Mouse (Mus musculus): Measurements from ENCODE around the gene Pde4c. TPM values are rescaled to one million over a fixed set of nuclear protein-coding genes. Genes with fewer than 3 reads are reported as not detected.

The Pde4c gene
- polyA plus RNA-seq, 1 experiment from 2014 or later = 0.64 TPM

DNA sequence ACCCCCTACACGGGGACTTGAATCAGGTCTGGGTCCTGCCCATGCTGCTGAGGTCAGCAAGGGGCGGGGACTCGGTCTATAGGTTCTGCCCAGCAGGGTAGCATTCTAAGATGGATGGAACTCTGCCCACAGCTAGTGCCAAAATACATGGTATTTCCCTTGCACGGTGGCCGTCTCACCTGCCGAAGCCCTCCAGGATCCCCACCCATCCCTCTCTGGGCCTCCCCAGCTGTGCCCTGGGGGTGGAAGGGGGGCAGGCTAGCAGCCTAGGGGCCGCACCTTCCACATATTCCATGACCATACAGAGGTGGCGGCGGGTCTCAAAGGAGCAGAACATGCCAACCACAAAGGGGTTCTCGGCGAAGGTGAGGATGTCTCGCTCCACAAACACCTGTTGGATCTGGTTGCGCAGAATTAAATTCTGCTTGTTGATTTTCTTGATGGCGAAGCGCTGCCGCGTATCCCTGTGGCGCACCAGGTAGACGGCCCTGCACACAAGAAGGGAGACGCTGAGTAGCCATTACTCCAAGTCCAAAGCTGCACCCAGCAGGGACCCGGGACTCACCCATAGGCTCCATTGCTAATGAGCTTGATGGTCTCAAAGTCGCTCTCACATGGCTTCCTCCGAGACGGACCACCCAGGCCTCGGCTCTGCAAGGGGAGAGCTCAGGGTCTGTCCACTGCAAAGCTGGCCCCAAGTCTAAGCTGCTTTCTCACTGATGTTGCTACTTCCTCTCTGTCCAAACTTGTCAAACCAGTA is 63.0 kb downstream of the Pde4c start:
- 88% methylated on average over 25 of the region's 25 CpGs for WGBS
- H3K9me3 ChIP-seq (ENCODE audit: control insufficient read depth, low read length) = no peaks in the 10 kb centered on the region
- H3K27me3 ChIP-seq (replicated peaks; ENCODE audit: control insufficient read depth, insufficient read depth, low read length) = no peaks in the 10 kb centered on the region
- no peak overlapping the region for H3K27ac ChIP-seq (ENCODE audit: low read length)
- no peak overlapping the region for H3K9ac ChIP-seq (ENCODE audit: low read depth, low read length)
- no peak for ATAC-seq
- peaks cover 30% of the 10 kb centered on the region for H3K36me3 ChIP-seq (ENCODE audit: control insufficient read depth, insufficient read depth, low read length)
- H3K4me2 ChIP-seq (ENCODE audit: low read depth, low read length) = no peak overlapping the region
- H3K4me3 ChIP-seq (ENCODE audit: low read length) = no peak overlapping the region
- peaks cover 25% of the 10 kb centered on the region for H3K4me1 ChIP-seq (ENCODE audit: control insufficient read depth, insufficient read depth, low read length)

DNA sequence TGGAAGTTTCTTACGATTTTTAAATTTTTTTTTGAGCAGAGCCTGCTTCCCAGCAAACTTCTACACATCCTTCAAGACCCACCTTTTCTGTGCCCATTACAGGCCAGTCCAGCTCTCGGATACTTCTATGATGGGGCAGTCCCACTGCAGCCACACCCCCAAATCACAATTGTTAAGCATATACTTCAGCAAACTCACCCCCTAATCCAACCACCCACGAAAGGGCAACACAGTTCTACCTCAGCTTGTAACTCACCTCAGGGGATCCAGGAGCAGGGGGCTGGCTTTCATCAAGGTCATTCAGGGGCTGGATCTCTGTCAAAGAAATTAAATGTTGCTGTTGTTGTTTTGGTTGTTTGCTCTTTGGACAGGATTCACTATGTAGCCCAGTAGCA is 63.5 kb downstream of the Pde4c start:
- ATAC-seq = no peak
- Histone ChIP-seq H3K9ac (ENCODE audit: low read depth, low read length) (no peak overlapping the region), H3K4me3 (ENCODE audit: low read length) (no peak overlapping the region)

DNA sequence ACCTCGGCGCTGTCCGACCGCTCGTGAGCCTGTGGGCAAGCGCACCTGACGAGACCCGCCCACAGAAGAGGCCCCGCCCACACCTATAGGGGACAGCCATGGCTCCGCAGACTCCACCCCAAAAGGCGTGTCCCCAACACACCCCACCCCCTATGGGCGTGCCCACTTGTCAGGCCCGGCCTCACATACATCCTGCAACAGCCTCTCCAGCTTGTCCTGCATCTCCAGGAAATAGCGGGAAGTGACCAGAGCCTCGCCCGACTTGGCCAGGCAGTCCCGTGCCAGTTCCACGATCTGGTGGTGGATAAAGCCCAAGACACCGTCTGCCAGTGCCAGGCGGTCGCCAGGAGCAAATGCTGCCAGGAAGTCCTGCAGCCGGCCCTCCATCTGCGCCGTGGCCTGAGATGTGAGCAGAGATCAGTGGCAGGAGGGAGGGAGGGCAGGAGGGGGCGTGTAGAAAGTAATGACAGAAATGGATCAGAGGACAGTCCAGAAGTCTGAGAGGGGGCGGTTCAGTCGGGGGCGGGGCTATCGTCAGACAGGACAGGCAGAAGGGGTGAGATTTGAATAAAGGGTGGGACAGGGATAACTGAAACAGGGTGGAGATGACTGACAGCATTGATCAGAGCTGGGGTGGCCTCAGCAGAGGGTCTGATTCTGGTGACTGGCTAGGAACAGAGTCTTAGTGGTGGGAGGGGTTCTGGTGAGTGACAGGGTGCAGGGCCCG is 64.6 kb downstream of the Pde4c start:
- Histone ChIP-seq H3K27ac (ENCODE audit: low read length) (no peak overlapping the region), H3K27me3 (replicated peaks; ENCODE audit: control insufficient read depth, insufficient read depth, low read length) (no peaks in the 10 kb centered on the region), H3K4me1 (ENCODE audit: control insufficient read depth, insufficient read depth, low read length) (peaks cover 36% of the 10 kb centered on the region), H3K4me2 (ENCODE audit: low read depth, low read length) (peak overlapping the region; percentile 39), H3K9ac (ENCODE audit: low read depth, low read length) (0 out of 2 replicates have a peak overlapping the region, but pooled peaks have one; percentile 14), H3K9me3 (ENCODE audit: control insufficient read depth, low read length) (no peaks in the 10 kb centered on the region), H3K4me3 (ENCODE audit: low read length) (peak overlapping the region; percentile 31), H3K36me3 (ENCODE audit: control insufficient read depth, insufficient read depth, low read length) (peaks cover 28% of the 10 kb centered on the region)
- 29% methylated on average over 30 of the region's 30 CpGs for WGBS
- peak; percentile 21 for ATAC-seq

More for the DNA sequence above, 63.5 kb downstream of the Pde4c start:
- Histone ChIP-seq H3K36me3 (ENCODE audit: control insufficient read depth, insufficient read depth, low read length) (peaks cover 29% of the 10 kb centered on the region), H3K9me3 (ENCODE audit: control insufficient read depth, low read length) (no peaks in the 10 kb centered on the region), H3K4me2 (ENCODE audit: low read depth, low read length) (no peak overlapping the region; the same call in 1 of the 2 replicates), H3K4me1 (ENCODE audit: control insufficient read depth, insufficient read depth, low read length) (peaks cover 30% of the 10 kb centered on the region), H3K27ac (ENCODE audit: low read length) (no peak overlapping the region), H3K27me3 (replicated peaks; ENCODE audit: control insufficient read depth, insufficient read depth, low read length) (no peaks in the 10 kb centered on the region)
- 87% methylated on average over 3 of the region's 3 CpGs for WGBS

DNA sequence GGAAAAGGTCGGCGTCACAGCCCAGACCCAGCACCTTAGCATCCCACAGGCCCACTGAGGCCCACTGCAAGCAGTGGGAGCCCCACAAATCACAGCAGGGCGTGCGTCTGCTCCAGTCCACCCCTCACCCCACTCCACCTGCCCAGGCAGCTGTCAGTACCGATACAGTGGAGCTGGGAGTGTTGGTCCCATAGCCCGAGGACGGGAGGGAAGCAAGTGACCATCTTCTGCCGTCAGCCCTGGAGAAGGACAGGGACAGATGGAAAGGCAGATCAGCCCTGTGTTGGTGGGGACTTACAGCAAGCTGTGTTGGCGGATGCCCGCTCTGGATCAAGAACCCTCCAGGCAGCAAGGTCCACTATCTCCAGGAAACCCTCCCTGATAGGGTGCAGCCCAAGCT is 65.5 kb downstream of the Pde4c start:
- 86% methylated on average over 10 of the region's 10 CpGs for WGBS
- H3K9ac ChIP-seq (ENCODE audit: low read depth, low read length) = 0 out of 2 replicates have a peak overlapping the region, but pooled peaks have one; percentile 19
- no peak overlapping the region for H3K4me3 ChIP-seq (ENCODE audit: low read length)
- H3K4me2 ChIP-seq (ENCODE audit: low read depth, low read length) = no peak overlapping the region
- no peak overlapping the region for H3K27ac ChIP-seq (ENCODE audit: low read length)
- peaks cover 23% of the 10 kb centered on the region for H3K36me3 ChIP-seq (ENCODE audit: control insufficient read depth, insufficient read depth, low read length)
- peaks cover 44% of the 10 kb centered on the region for H3K4me1 ChIP-seq (ENCODE audit: control insufficient read depth, insufficient read depth, low read length)
- no peaks in the 10 kb centered on the region for H3K27me3 ChIP-seq (replicated peaks; ENCODE audit: control insufficient read depth, insufficient read depth, low read length)
- ATAC-seq = no peak
- no peaks in the 10 kb centered on the region for H3K9me3 ChIP-seq (ENCODE audit: control insufficient read depth, low read length)

DNA sequence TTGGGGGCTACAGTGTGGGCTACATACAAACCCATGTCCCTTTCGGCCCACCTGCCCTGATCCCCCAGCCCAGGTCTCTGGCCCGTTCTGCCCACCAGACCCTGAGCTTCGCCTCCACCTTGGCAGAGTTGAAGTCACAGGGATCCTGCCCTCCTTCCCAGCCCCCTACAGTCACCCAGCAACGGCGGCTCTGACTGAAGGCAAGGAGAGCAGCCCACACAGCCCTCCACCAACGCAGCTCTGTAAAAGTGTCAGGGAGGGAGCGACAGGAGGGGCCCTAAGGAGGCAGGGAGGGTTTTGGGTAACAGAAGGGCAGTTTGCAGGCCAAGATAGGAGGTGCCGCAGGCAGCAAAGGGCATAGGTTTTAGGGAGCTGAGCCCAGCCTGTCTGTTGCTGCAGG is 67.3 kb downstream of the Pde4c start:
- WGBS = 53% methylated on average over 8 of the region's 8 CpGs
- Histone ChIP-seq H3K4me2 (ENCODE audit: low read depth, low read length) (peak overlapping the region; percentile 75), H3K27ac (ENCODE audit: low read length) (peak overlapping the region; percentile 4; the same call in 1 of the 2 replicates), H3K27me3 (replicated peaks; ENCODE audit: control insufficient read depth, insufficient read depth, low read length) (no peaks in the 10 kb centered on the region), H3K9me3 (ENCODE audit: control insufficient read depth, low read length) (no peaks in the 10 kb centered on the region), H3K36me3 (ENCODE audit: control insufficient read depth, insufficient read depth, low read length) (peaks cover 14% of the 10 kb centered on the region), H3K9ac (ENCODE audit: low read depth, low read length) (peak overlapping the region; percentile 91), H3K4me1 (ENCODE audit: control insufficient read depth, insufficient read depth, low read length) (peaks cover 55% of the 10 kb centered on the region), H3K4me3 (ENCODE audit: low read length) (0 out of 2 replicates have a peak overlapping the region, but pooled peaks have one; percentile 11)
- no peak for ATAC-seq

DNA sequence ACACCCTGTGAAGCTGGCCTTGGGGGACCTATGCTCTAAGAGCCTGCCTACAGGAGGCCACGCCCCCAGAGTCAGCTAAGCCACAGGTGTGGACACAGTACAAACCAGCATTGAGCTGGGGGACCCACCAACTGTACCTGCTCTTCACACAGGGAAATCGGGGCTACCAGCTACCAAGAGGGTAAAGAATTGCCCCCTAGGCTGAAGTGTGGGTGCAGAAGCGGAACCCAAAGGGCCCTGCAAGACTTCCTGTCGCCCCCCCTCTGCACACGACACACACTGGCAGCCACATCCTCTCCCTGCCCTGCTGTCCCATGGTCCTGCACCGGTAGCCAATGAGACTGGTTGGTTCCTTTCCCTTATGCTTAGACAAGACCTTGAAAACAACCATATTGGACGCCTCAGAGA is 67.8 kb downstream of the Pde4c start:
- ATAC-seq = no peak
- H3K9ac ChIP-seq (ENCODE audit: low read depth, low read length) = peak overlapping the region; percentile 91
- H3K4me1 ChIP-seq (ENCODE audit: control insufficient read depth, insufficient read depth, low read length) = peaks cover 55% of the 10 kb centered on the region
- H3K9me3 ChIP-seq (ENCODE audit: control insufficient read depth, low read length) = no peaks in the 10 kb centered on the region
- WGBS = 56% methylated on average over 7 of the region's 7 CpGs
- peak overlapping the region; percentile 49 for H3K27ac ChIP-seq (ENCODE audit: low read length)
- H3K36me3 ChIP-seq (ENCODE audit: control insufficient read depth, insufficient read depth, low read length) = peaks cover 10% of the 10 kb centered on the region
- peak overlapping the region; percentile 75 for H3K4me2 ChIP-seq (ENCODE audit: low read depth, low read length)
- no peaks in the 10 kb centered on the region for H3K27me3 ChIP-seq (replicated peaks; ENCODE audit: control insufficient read depth, insufficient read depth, low read length)
- H3K4me3 ChIP-seq (ENCODE audit: low read length) = peak overlapping the region; percentile 71

DNA sequence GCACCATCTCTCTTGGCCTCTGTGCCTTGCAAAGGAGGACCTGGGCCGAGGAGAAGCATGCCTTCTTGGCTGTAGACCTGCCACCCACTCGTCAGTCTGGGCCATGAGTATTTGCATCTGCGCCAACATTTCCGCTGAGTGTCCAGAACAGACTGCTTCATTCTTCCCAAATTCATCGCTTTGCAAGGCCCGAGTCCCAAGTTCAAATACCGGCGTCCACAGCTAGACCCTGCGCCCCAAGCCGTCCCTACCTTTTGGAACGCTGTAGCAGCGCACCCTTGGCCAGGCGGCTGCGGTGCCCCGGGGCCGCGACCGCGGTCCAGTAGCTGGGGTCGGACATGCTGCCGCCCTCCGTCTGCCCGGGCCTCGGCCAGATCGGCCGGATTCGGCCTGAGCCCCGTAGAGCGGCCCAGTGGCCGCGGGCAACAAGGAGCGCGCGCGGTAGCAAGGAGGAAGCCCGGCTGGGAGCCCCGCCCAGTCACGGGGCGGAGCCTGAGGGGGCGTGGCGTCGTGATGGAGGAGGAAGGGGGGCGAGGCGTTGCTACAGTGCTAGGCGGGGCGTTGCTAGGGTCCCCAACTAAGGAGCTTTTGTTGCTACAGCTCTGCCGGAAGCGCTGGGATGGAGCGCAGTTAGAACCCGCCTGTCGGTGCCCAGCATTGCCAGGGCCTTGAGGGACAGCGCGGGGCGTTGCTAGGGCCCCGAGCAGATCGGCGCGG is 68.6 kb downstream of the Pde4c start:
- 3% methylated on average over 58 of the region's 58 CpGs for WGBS
- peak; percentile 73 for ATAC-seq

DNA sequence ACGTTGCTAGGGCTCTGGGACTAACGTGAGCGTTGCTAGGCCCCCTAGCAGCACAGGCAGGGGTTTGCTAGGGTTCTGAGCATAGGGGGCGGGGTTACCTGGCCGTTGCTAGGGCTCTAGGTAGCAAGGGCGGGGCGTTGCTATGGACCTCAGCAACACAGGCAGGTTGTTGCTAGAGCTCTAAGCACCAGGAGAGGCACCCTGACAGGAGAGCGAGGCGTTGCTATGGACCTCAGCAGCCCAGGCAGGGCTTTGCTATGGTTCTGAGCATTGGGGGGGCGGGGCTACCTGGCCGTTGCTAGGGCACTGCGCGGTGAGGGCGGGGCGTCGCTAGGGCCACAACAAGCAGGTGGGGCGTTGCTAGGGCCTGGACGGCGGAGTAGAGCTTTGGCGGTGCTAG is 69.2 kb downstream of the Pde4c start:
- peaks cover 9% of the 10 kb centered on the region for H3K36me3 ChIP-seq (ENCODE audit: control insufficient read depth, insufficient read depth, low read length)
- no peaks in the 10 kb centered on the region for H3K27me3 ChIP-seq (replicated peaks; ENCODE audit: control insufficient read depth, insufficient read depth, low read length)
- no peak overlapping the region; the same call in 1 of the 2 replicates for H3K27ac ChIP-seq (ENCODE audit: low read length)
- peak overlapping the region; percentile 71 for H3K4me3 ChIP-seq (ENCODE audit: low read length)
- peak overlapping the region; percentile 75 for H3K4me2 ChIP-seq (ENCODE audit: low read depth, low read length)
- under 1% methylated on average over 20 of the region's 20 CpGs for WGBS
- peak; percentile 60 for ATAC-seq
- H3K9me3 ChIP-seq (ENCODE audit: control insufficient read depth, low read length) = no peaks in the 10 kb centered on the region
- H3K4me1 ChIP-seq (ENCODE audit: control insufficient read depth, insufficient read depth, low read length) = peaks cover 50% of the 10 kb centered on the region
- peak overlapping the region; percentile 39 for H3K9ac ChIP-seq (ENCODE audit: low read depth, low read length)

More for the DNA sequence above, 68.6 kb downstream of the Pde4c start:
- H3K4me3 ChIP-seq (ENCODE audit: low read length) = peak overlapping the region; percentile 71
- no peaks in the 10 kb centered on the region for H3K27me3 ChIP-seq (replicated peaks; ENCODE audit: control insufficient read depth, insufficient read depth, low read length)
- H3K27ac ChIP-seq (ENCODE audit: low read length) = peak overlapping the region; percentile 49
- peak overlapping the region; percentile 75 for H3K4me2 ChIP-seq (ENCODE audit: low read depth, low read length)
- H3K9ac ChIP-seq (ENCODE audit: low read depth, low read length) = peak overlapping the region; percentile 91
- H3K36me3 ChIP-seq (ENCODE audit: control insufficient read depth, insufficient read depth, low read length) = peaks cover 9% of the 10 kb centered on the region
- H3K9me3 ChIP-seq (ENCODE audit: control insufficient read depth, low read length) = no peaks in the 10 kb centered on the region
- H3K4me1 ChIP-seq (ENCODE audit: control insufficient read depth, insufficient read depth, low read length) = peaks cover 53% of the 10 kb centered on the region

DNA sequence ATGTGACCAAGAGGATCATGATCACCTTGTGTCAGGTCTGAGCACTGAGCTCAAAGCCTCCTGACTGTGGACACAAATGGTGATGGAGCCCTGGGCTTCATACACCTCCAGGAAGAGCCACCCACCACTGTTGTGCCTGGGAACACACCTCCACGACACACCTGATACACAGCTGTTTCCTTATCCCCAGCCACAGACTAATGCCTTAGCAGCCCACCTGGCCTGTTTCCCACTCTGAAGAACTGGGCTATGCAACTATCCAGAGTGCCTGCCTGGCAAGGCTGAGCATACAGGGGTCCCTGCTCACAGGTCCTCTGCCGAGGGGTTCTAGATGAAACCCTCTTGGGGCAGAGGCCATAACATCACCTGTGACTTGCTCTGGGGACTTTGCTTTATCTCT is 70.7 kb downstream of the Pde4c start:
- 85% methylated on average over 2 of the region's 2 CpGs for WGBS
- ATAC-seq = no peak
- H3K27ac ChIP-seq (ENCODE audit: low read length) = no peak overlapping the region; the same call in 1 of the 2 replicates

More for the DNA sequence above, 70.7 kb downstream of the Pde4c start:
- Histone ChIP-seq H3K4me2 (ENCODE audit: low read depth, low read length) (no peak overlapping the region), H3K9me3 (ENCODE audit: control insufficient read depth, low read length) (no peaks in the 10 kb centered on the region), H3K36me3 (ENCODE audit: control insufficient read depth, insufficient read depth, low read length) (no peaks in the 10 kb centered on the region), H3K4me1 (ENCODE audit: control insufficient read depth, insufficient read depth, low read length) (peaks cover 52% of the 10 kb centered on the region), H3K9ac (ENCODE audit: low read depth, low read length) (no peak overlapping the region), H3K27me3 (replicated peaks; ENCODE audit: control insufficient read depth, insufficient read depth, low read length) (0 out of 2 replicates have a peak, but pooled peaks cover 2% of the 10 kb centered on the region), H3K4me3 (ENCODE audit: low read length) (no peak overlapping the region)

All from intestine, embryonic 16.5 days (tissue).